Mouse (Mus musculus): Measurements from ENCODE around the gene Dennd4b. TPM values are rescaled to one million over a fixed set of nuclear protein-coding genes. Genes with fewer than 3 reads are reported as not detected.
A peak's percentile ranks its signal among the peaks of the same experiment; 100 is the strongest.
"Not testable (repeated sequence)": the region's sequence is repeated elsewhere in the genome, so short reads cannot be mapped to it uniquely, and the experiment has no call there.

The Dennd4b gene
- polyA plus RNA-seq, 1 experiment from 2014 or later: 8.1 TPM

DNA sequence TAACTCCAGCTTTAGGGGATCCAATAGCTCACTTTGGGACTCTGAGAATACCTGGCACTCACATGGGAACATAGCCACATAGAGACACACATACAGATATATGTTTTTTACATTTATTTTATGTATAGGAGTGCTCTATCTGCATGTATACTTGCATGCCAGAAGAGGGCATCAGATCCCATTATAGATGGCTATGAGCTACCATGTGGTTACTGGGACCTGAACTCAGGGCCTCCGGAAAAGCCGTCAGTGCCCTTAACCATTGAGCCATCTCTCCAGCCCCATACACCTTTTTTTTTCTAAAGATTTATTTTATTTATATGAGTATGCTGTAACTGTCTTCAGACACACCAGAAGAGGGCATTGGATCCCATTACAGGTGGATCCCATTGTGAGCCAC, 19.2 kb downstream of the Dennd4b start:
- H3K9ac ChIP-seq (ENCODE audit: low read depth, low read length): no peak overlapping the region
- H3K27ac ChIP-seq (ENCODE audit: low read depth, low read length): no peak overlapping the region
- WGBS: 96% methylated on average over 2 of the region's 2 CpGs
- H3K27me3 ChIP-seq (replicated peaks; ENCODE audit: control insufficient read depth, insufficient read depth, low read length): no peaks in the 10 kb centered on the region
- H3K4me1 ChIP-seq (ENCODE audit: control insufficient read depth, insufficient read depth, low read depth, low read length): no peaks in the 10 kb centered on the region
- peaks cover 9% of the 10 kb centered on the region for H3K36me3 ChIP-seq (ENCODE audit: control insufficient read depth, insufficient read depth, low read length)
- no peak overlapping the region for H3K4me3 ChIP-seq (ENCODE audit: low read length)
- H3K9me3 ChIP-seq (ENCODE audit: control insufficient read depth, low read length): no peaks in the 10 kb centered on the region
- no peak for ATAC-seq
- no peak overlapping the region for H3K4me2 ChIP-seq (ENCODE audit: low read length)

DNA sequence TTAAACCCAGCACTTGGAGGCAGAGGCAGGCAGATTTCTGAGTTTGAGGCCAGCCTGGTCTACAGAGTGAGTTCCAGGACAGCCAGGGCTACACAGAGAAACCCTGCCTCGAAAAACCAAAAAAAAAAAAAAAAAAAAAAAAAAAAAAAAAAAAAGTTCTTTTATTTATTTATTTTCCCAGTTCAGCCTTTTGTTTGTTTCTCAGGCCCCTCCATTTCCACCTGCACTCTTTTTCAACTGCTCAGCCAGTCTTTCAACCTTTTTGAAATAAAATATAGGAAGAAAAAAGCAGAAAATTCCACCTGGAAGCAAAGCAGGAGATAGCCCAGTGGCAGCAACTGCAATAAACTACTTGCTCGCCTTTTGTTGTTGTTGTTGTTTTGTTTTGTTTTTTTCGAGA, 24.4 kb downstream of the Dennd4b start:
- not testable (repeated sequence) for H3K27me3 ChIP-seq (replicated peaks; ENCODE audit: control insufficient read depth, insufficient read depth, low read length); H3K9ac ChIP-seq (ENCODE audit: low read depth, low read length); H3K4me3 ChIP-seq (ENCODE audit: low read length); ATAC-seq; H3K36me3 ChIP-seq (ENCODE audit: control insufficient read depth, insufficient read depth, low read length); H3K4me1 ChIP-seq (ENCODE audit: control insufficient read depth, insufficient read depth, low read depth, low read length); H3K27ac ChIP-seq (ENCODE audit: low read depth, low read length); H3K4me2 ChIP-seq (ENCODE audit: low read length); H3K9me3 ChIP-seq (ENCODE audit: control insufficient read depth, low read length)
- WGBS: 74% methylated on average over 2 of the region's 3 CpGs

DNA sequence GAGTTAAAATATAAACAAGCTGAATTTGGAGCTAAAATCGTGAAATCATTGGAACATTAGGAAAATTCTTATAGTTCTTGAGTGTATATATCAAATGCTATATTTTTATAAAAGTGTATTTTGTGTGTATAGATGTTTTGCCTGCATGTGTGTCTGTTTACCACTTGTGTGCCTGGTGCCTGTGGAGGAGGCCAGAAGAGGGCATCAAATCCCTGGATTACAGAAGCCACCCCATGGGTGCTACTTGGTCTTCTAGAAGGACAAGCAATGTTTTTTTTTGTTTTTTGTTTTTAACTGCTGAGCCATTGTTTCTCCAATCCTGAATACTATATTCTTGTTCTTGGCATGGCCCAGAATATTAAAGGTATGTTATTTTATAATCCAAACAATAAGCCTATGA, 25.6 kb downstream of the Dennd4b start:
- Histone ChIP-seq H3K27ac (ENCODE audit: low read depth, low read length) (no peak overlapping the region), H3K36me3 (ENCODE audit: control insufficient read depth, insufficient read depth, low read length) (no peaks in the 10 kb centered on the region), H3K4me1 (ENCODE audit: control insufficient read depth, insufficient read depth, low read depth, low read length) (peaks cover 16% of the 10 kb centered on the region), H3K9me3 (ENCODE audit: control insufficient read depth, low read length) (no peaks in the 10 kb centered on the region), H3K4me3 (ENCODE audit: low read length) (no peak overlapping the region), H3K27me3 (replicated peaks; ENCODE audit: control insufficient read depth, insufficient read depth, low read length) (no peaks in the 10 kb centered on the region), H3K9ac (ENCODE audit: low read depth, low read length) (no peak overlapping the region), H3K4me2 (ENCODE audit: low read length) (no peak overlapping the region)
- ATAC-seq: no peak
- WGBS: 85% methylated on average over 1 of the region's 1 CpGs

DNA sequence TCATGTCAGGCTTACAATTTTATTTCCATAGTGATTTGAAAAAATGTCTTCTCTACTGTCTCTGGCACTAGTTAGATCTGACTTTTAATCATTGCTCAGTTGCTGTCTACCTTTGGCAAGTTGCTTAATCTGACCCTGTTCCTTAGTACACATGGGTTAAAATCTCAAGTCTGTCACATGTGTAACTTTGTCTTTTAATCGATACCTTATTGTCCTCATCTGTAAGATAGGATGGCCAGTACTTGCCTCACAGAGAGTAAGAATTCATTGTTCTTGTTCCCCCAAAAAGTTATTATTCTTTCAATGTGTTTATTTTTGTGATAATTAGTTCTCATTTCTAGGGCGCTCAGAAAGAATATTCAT, 27.0 kb downstream of the Dennd4b start:
- ATAC-seq: no peak
- Histone ChIP-seq H3K27ac (ENCODE audit: low read depth, low read length) (peak overlapping the region; percentile 85), H3K9ac (ENCODE audit: low read depth, low read length) (peak overlapping the region; percentile 72), H3K36me3 (ENCODE audit: control insufficient read depth, insufficient read depth, low read length) (no peaks in the 10 kb centered on the region), H3K9me3 (ENCODE audit: control insufficient read depth, low read length) (no peaks in the 10 kb centered on the region), H3K27me3 (replicated peaks; ENCODE audit: control insufficient read depth, insufficient read depth, low read length) (no peaks in the 10 kb centered on the region), H3K4me3 (ENCODE audit: low read length) (peak overlapping the region; percentile 46), H3K4me1 (ENCODE audit: control insufficient read depth, insufficient read depth, low read depth, low read length) (peaks cover 16% of the 10 kb centered on the region), H3K4me2 (ENCODE audit: low read length) (peak overlapping the region; percentile 72)
- 40% methylated on average over 2 of the region's 2 CpGs for WGBS

DNA sequence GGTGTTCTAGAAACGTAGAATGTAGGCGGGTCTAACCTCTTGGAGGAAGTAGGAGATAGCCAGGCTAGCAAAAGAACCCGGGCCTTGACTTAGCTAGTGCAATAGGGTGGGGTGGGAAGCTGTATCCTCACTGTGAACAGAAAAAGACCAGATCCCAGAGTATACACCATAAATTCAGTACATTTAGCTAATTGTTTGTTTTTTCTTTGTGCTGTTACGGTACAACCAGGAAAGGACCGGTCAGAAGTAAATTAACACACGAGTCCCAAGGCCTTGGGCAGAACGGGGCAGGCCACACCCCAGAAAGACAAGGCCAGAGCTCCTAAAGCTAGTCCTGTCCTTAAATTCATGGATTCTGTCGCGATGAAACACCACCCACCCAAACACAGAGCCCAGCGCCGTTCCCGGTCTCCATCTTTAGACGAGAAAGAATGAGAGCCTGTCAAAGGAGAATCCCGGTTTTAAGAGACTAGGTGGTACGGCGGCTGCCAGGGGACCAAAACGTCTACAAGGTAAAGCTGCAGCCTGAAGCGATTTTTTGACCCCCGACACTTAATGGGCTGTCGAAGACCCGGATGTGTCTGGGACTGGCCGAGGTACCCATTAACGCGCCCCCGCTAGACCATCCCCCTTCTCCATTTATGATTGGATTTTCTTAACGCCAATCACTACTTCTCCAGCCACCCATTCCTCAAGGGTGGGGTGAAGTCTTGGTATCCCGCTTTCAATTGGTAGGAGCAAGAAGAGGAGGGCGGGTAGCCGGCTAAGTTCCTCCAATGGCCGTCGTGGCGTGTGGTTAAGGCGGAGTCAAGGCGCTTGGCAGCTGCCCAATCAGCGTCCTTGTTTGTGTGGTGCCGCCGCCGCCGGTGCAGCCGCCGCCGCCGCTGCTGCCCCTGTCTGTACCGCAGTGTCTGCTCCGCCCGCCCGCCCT, 27.6 kb downstream of the Dennd4b start, which contains the start of gene Gatad2b:
TSS of gene Gatad2b (plus strand) at position 834 of the 931 bp plus-strand sequence.
- Histone ChIP-seq H3K9me3 (ENCODE audit: control insufficient read depth, low read length) (no peaks in the 10 kb centered on the region), H3K4me2 (ENCODE audit: low read length) (peak within 1 kb of the TSS; percentile 92), H3K27ac (ENCODE audit: low read depth, low read length) (peak within 1 kb of the TSS; percentile 97), H3K9ac (ENCODE audit: low read depth, low read length) (peak within 1 kb of the TSS; percentile 95), H3K4me3 (ENCODE audit: low read length) (peak within 1 kb of the TSS; percentile 91), H3K4me1 (ENCODE audit: control insufficient read depth, insufficient read depth, low read depth, low read length) (peaks cover 16% of the 10 kb centered on the region), H3K36me3 (ENCODE audit: control insufficient read depth, insufficient read depth, low read length) (no peaks in the 10 kb centered on the region), H3K27me3 (replicated peaks; ENCODE audit: control insufficient read depth, insufficient read depth, low read length) (no peaks in the 10 kb centered on the region)
- peak; percentile 99 for ATAC-seq
- under 1% methylated on average over 41 of the region's 47 CpGs for WGBS

DNA sequence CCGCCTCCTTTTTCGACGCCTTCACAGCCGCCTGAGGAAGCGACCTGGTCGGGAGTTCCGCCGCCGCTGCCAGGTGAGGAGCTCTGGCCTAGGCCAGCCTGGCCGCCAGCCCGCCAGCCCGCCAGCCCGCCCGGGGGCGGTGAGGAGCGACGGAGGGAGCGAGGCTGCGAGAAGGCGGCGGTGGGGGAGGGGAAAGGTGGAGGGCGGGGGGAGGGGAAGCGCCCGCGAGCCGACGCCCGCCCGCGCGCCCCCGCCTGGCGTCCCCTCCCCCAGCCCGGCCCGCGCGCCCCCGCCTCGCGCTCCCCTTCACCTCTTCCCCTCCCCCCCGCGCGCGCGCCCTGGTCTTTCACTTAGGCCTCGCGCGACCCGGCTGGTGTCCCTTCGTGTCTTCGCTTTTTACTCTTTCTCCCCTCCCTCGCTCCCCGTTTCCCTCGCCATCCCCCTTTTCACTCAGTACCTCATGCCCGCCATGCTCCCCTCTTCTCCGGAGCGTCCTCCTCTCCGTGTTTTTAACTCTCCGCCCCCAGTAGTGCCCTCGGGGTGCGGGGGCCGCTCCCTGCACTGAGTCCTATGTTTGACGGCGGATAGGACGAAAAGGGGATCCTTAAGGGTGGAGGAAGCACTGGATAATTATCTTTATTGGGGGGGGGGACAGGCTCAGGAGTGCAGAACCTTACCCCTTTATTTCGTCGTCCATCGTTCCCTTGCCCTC, 28.5 kb downstream of the Dennd4b start:
- no peaks in the 10 kb centered on the region for H3K36me3 ChIP-seq (ENCODE audit: control insufficient read depth, insufficient read depth, low read length)
- no peak for ATAC-seq
- H3K27me3 ChIP-seq (replicated peaks; ENCODE audit: control insufficient read depth, insufficient read depth, low read length): no peaks in the 10 kb centered on the region
- peaks cover 16% of the 10 kb centered on the region for H3K4me1 ChIP-seq (ENCODE audit: control insufficient read depth, insufficient read depth, low read depth, low read length)
- H3K4me3 ChIP-seq (ENCODE audit: low read length): peak overlapping the region; percentile 91
- peak overlapping the region; percentile 97 for H3K27ac ChIP-seq (ENCODE audit: low read depth, low read length)
- no peaks in the 10 kb centered on the region for H3K9me3 ChIP-seq (ENCODE audit: control insufficient read depth, low read length)
- WGBS: under 1% methylated on average over 46 of the region's 68 CpGs
- peak overlapping the region; percentile 95 for H3K9ac ChIP-seq (ENCODE audit: low read depth, low read length)
- H3K4me2 ChIP-seq (ENCODE audit: low read length): peak overlapping the region; percentile 92

DNA sequence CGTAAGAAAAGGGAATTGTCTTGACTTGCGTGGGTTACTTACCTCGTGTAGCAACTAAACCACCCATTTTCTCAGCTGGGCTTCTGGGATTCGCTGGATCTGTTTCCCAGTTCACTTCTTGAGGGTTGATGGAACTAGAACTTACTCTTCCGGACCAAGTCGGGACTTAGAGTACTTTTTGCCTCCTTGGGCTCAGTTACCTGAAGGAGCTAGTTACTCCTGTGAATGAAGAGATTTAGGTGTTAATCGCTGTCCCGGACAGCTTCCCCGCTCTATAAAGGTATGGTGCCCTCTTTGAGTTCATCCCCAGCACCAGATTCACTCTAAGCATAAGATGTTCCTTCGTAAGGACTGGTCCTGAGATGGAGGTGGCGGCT, 29.1 kb downstream of the Dennd4b start:
- peak overlapping the region; percentile 92 for H3K4me2 ChIP-seq (ENCODE audit: low read length)
- H3K36me3 ChIP-seq (ENCODE audit: control insufficient read depth, insufficient read depth, low read length): no peaks in the 10 kb centered on the region

DNA sequence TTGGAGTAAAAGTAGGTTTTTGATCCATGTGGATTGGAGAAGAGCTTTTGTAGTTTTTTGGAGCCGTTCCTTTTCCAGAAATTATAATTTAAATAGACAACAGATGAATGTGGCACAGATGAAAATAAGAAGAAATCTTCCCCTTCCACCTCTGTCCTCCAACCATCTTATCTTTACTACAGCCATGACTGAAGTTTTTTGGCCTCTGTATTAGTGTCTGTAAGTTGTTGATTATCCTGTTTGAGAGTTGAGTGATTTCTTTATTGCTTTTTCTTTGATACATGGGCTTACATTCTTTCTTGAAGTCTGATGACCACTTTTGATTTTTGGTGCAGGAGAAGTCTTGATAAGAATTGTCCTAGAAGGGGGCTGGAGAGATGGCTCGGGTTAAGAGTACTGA, 29.7 kb downstream of the Dennd4b start:
- Histone ChIP-seq H3K4me3 (ENCODE audit: low read length) (peak overlapping the region; percentile 91), H3K4me2 (ENCODE audit: low read length) (peak overlapping the region; percentile 92), H3K9me3 (ENCODE audit: control insufficient read depth, low read length) (no peaks in the 10 kb centered on the region), H3K27me3 (replicated peaks; ENCODE audit: control insufficient read depth, insufficient read depth, low read length) (no peaks in the 10 kb centered on the region), H3K9ac (ENCODE audit: low read depth, low read length) (peak overlapping the region; percentile 95; the same call in 1 of the 2 replicates), H3K4me1 (ENCODE audit: control insufficient read depth, insufficient read depth, low read depth, low read length) (peaks cover 16% of the 10 kb centered on the region), H3K27ac (ENCODE audit: low read depth, low read length) (no peak overlapping the region), H3K36me3 (ENCODE audit: control insufficient read depth, insufficient read depth, low read length) (no peaks in the 10 kb centered on the region)
- WGBS: 77% methylated on average over 2 of the region's 2 CpGs
- ATAC-seq: no peak

More for the DNA sequence above, 29.1 kb downstream of the Dennd4b start:
- Histone ChIP-seq H3K27me3 (replicated peaks; ENCODE audit: control insufficient read depth, insufficient read depth, low read length) (no peaks in the 10 kb centered on the region), H3K9me3 (ENCODE audit: control insufficient read depth, low read length) (no peaks in the 10 kb centered on the region), H3K4me1 (ENCODE audit: control insufficient read depth, insufficient read depth, low read depth, low read length) (peaks cover 16% of the 10 kb centered on the region), H3K27ac (ENCODE audit: low read depth, low read length) (peak overlapping the region; percentile 97), H3K9ac (ENCODE audit: low read depth, low read length) (peak overlapping the region; percentile 95), H3K4me3 (ENCODE audit: low read length) (peak overlapping the region; percentile 91)
- ATAC-seq: no peak
- WGBS: 4% methylated on average over 11 of the region's 11 CpGs

DNA sequence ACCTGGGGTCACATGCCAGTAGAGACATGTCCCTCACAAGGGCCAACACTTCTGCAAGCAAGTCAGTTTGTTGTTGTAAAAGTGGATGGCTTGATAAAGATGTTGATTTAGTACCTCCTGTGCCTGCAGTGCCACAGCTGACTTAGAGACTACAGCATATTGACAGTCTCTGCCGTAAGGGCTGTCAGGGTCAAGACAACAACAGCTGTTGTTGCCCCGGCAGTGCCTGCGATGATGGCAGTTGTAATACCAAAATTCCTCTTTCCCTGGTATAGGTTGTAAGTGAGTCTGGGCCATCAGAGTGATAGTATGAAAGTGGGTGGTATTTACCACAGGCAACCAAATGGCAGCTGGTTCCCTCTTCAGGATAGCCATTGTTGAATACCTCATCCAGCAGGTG, 40.8 kb downstream of the Dennd4b start:
- Histone ChIP-seq H3K4me3 (ENCODE audit: low read length) (no peak overlapping the region), H3K4me2 (ENCODE audit: low read length) (no peak overlapping the region), H3K4me1 (ENCODE audit: control insufficient read depth, insufficient read depth, low read depth, low read length) (no peaks in the 10 kb centered on the region; the same call in 1 of the 2 replicates), H3K36me3 (ENCODE audit: control insufficient read depth, insufficient read depth, low read length) (no peaks in the 10 kb centered on the region), H3K27me3 (replicated peaks; ENCODE audit: control insufficient read depth, insufficient read depth, low read length) (no peaks in the 10 kb centered on the region), H3K27ac (ENCODE audit: low read depth, low read length) (no peak overlapping the region), H3K9ac (ENCODE audit: low read depth, low read length) (no peak overlapping the region), H3K9me3 (ENCODE audit: control insufficient read depth, low read length) (no peaks in the 10 kb centered on the region)
- 44% methylated on average over 3 of the region's 3 CpGs for WGBS
- 0 out of 2 replicates have a peak, but pooled peaks have one; percentile 25 for ATAC-seq
